Mouse (Mus musculus): ENCODE data around the gene Plxnb3. TPM values are rescaled to one million over a fixed set of nuclear protein-coding genes. Genes with fewer than 3 reads are reported as not detected.

The Plxnb3 gene
- polyA plus RNA-seq (2012; rRNA removed), result 0.22 and 0.41 TPM in 2 replicates

DNA sequence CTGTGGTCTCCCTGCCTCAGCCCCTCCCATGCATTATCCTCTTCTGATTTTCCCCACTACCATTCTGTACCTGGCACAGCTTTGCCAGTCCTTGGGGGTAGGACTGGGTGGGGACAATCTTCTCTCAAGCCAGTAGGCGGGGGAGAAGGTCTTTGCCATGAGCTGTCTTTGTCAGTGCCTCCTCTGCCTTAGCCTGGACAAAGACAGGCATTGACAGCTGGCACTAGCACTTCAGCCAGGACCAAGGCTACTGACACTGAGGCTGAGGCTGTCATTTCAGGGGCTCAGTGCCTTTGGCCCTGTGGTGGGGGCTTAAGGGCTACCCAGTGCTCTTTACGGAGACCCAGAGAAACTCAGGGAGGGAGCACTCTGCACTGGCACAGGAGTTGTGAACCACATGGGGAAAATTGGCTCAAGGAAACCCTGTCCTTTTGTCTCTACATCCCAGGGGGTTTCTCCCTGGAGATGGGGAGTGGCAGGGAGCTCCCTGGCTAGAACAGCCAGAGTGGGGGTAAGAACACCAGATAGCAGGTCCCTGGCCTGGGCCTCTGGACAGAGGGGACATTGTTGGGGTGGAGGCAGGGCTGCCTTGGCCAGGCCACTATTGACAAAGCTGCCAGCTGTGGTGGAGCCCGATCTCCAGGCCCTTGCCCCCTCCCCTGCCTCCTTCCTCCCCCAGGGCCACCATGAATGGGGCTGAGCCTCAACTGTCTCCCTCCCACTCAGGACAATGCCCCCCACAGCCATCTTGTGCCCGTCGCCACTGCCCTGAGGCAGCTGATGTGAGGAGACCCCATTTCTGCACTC is at the start of gene Plxnb3:
Plxnb3 (plus strand) TSS at position 757 of the 807 bp plus-strand sequence.

GRCm38 (mm10) chrX:73716109-73716661 is 40.7 kb upstream of the Plxnb3 start, which contains the start of the genes Bcap31 and Abcd1:
Gene Bcap31, minus strand, starts transcription at chrX:73716175.
Gene Abcd1, plus strand, starts transcription at chrX:73716597.

GRCm38 (mm10) chrX:73774168-73774760 is 17.4 kb downstream of the Plxnb3 start, which contains the start of gene Srpk3:
Gene Srpk3, plus strand, starts transcription at chrX:73774405.

DNA sequence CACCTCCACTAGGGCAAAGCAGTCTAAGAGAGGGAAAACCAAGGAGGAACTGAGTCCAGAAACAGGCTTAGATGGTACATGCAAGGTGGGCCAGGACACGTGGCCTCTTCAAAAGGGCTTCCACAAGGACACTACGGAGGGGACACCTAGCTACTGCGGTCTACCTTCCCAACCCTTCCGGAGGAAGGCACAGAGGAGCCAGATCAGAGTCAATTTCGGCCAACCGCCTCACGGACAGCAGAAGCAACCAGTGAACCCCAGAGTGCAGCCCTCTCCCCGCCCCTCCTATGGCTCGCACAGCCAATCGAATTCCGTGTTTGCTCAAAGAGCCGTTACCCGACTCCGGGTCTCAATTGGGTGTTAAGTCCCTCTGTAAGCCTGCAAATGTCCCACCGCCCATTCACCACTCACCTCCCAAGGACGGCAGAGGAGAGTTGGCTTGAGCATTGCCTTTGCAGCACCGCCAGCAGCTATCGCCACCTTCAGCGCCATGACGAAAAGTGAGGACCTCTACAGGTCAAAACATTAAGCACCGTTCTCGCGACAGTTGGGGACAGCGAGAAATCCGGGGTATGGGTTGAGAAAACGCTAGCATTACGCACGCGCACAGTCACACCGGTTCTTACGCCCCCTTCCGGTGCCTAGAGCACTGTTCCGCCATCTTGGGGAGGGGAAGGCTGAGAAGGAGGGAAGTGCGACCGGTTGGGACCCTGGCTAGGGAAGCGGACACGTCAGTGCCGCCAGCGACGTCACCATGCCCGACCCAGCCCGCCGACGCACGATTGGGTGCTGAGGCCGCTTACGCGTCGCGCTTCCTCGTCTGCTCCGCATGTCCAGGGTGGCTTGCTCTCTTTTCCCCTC is 29.7 kb downstream of the Plxnb3 start, which contains the start of the genes Idh3g and Ssr4:
Idh3g (minus strand) TSS at position 534 of the 861 bp plus-strand sequence.
Ssr4 (plus strand) TSS at position 665 of the 861 bp plus-strand sequence.

Other genes starting within 250 kb of the Plxnb3 start
- gene Dusp9, start 117.7 kb upstream of the Plxnb3 start, polyA plus RNA-seq (2012; rRNA removed), result 11.3 and 16.0 TPM in 2 replicates
- gene Pnck, start 97.0 kb upstream of the Plxnb3 start, polyA plus RNA-seq (2012; rRNA removed), result 17.0 TPM in 2 replicates
- 30.6 and 49.4 TPM in 2 replicates for gene Slc6a8, start 83.9 kb upstream of the Plxnb3 start, polyA plus RNA-seq (2012; rRNA removed)
- gene Bcap31, start 40.9 kb upstream of the Plxnb3 start, polyA plus RNA-seq (2012; rRNA removed), result 71.0 and 75.1 TPM in 2 replicates
- 10.3 and 12.6 TPM in 2 replicates for gene Abcd1, start 40.5 kb upstream of the Plxnb3 start, polyA plus RNA-seq (2012; rRNA removed)
- gene Srpk3, start 17.3 kb downstream of the Plxnb3 start, polyA plus RNA-seq (2012; rRNA removed), result 1.1 and 5.5 TPM in 2 replicates
- 167 and 344 TPM in 2 replicates for gene Idh3g, start 29.8 kb downstream of the Plxnb3 start, polyA plus RNA-seq (2012; rRNA removed)
- gene Ssr4, start 29.9 kb downstream of the Plxnb3 start, polyA plus RNA-seq (2012; rRNA removed), result 83.3 and 142 TPM in 2 replicates
- gene Pdzd4, start 67.9 kb downstream of the Plxnb3 start, polyA plus RNA-seq (2012; rRNA removed), result 23.2 and 40.3 TPM in 2 replicates
- gene Avpr2, start 135.0 kb downstream of the Plxnb3 start, polyA plus RNA-seq (2012; rRNA removed), result 0.05 TPM in 1 of 2 replicates, not detected in the other
- 29.2 and 43.4 TPM in 2 replicates for gene L1cam, start 139.0 kb downstream of the Plxnb3 start, polyA plus RNA-seq (2012; rRNA removed)
- gene Arhgap4, start 164.8 kb downstream of the Plxnb3 start, polyA plus RNA-seq (2012; rRNA removed), result 4.8 and 5.8 TPM in 2 replicates
- 126 and 150 TPM in 2 replicates for gene Naa10, start 164.9 kb downstream of the Plxnb3 start, polyA plus RNA-seq (2012; rRNA removed)
- gene Renbp, start 173.8 kb downstream of the Plxnb3 start, polyA plus RNA-seq (2012; rRNA removed), result 18.6 and 27.2 TPM in 2 replicates
- gene Hcfc1, start 209.3 kb downstream of the Plxnb3 start, polyA plus RNA-seq (2012; rRNA removed), result 49.0 and 83.0 TPM in 2 replicates

Measured in central nervous system, embryonic 11.5 days (tissue).